Mouse (Mus musculus): Measurements from ENCODE around the gene Nos2.
A peak's percentile ranks its signal among the peaks of the same experiment; 100 is the strongest.

Nos2 gene

GRCm38 (mm10) chr11:78920411-78920939 is at the start of gene Nos2:
Gene Nos2 (plus strand): TSS chr11:78920787.
- no peak for DNase-seq (ENCODE audit: low read depth, low spot score)

GRCm38 (mm10) chr11:78870891-78871290 is 49.7 kb upstream of the Nos2 start:
- DNase-seq (ENCODE audit: low read depth, low spot score): no peak

- DNase-seq (ENCODE audit: low read depth, low spot score): no peak
Measured at GRCm38 (mm10) chr11:78872782-78873181, 47.8 kb upstream of the Nos2 start.

GRCm38 (mm10) chr11:78879727-78880126 is 40.9 kb upstream of the Nos2 start:
- no peak for DNase-seq (ENCODE audit: low read depth, low spot score)

GRCm38 (mm10) chr11:78886693-78887092 is 33.9 kb upstream of the Nos2 start:
- DNase-seq (ENCODE audit: low read depth, low spot score): no peak

GRCm38 (mm10) chr11:78887102-78887971 is 33.2 kb upstream of the Nos2 start:
- peak; percentile 73 for DNase-seq (ENCODE audit: low read depth, low spot score)

- no peak for DNase-seq (ENCODE audit: low read depth, low spot score)
Measured at GRCm38 (mm10) chr11:78889156-78889555, 31.4 kb upstream of the Nos2 start.

- no peak for DNase-seq (ENCODE audit: low read depth, low spot score)
Measured at GRCm38 (mm10) chr11:78896357-78897123, 24.0 kb upstream of the Nos2 start.

GRCm38 (mm10) chr11:78915473-78915872 is 5.1 kb upstream of the Nos2 start:
- no peak for DNase-seq (ENCODE audit: low read depth, low spot score)

- DNase-seq (ENCODE audit: low read depth, low spot score): no peak
Measured at GRCm38 (mm10) chr11:78916410-78916809, 4.2 kb upstream of the Nos2 start.

- no peak for DNase-seq (ENCODE audit: low read depth, low spot score)
Measured at GRCm38 (mm10) chr11:78919745-78920144, 842 bp upstream of the Nos2 start.

GRCm38 (mm10) chr11:78922678-78923407 is 2.3 kb downstream of the Nos2 start:
- DNase-seq (ENCODE audit: low read depth, low spot score): no peak

- DNase-seq (ENCODE audit: low read depth, low spot score): no peak
Measured at GRCm38 (mm10) chr11:78924111-78924510, 3.5 kb downstream of the Nos2 start.

- no peak for DNase-seq (ENCODE audit: low read depth, low spot score)
Measured at GRCm38 (mm10) chr11:78924916-78925315, 4.3 kb downstream of the Nos2 start.

- DNase-seq (ENCODE audit: low read depth, low spot score): peak; percentile 22
Measured at GRCm38 (mm10) chr11:78929345-78929744, 8.8 kb downstream of the Nos2 start.

GRCm38 (mm10) chr11:78934307-78934706 is 13.7 kb downstream of the Nos2 start:
- no peak for DNase-seq (ENCODE audit: low read depth, low spot score)

GRCm38 (mm10) chr11:78934727-78935126 is 14.1 kb downstream of the Nos2 start:
- DNase-seq (ENCODE audit: low read depth, low spot score): no peak

- DNase-seq (ENCODE audit: low read depth, low spot score): no peak
Measured at GRCm38 (mm10) chr11:78935178-78935577, 14.6 kb downstream of the Nos2 start.

- no peak for DNase-seq (ENCODE audit: low read depth, low spot score)
Measured at GRCm38 (mm10) chr11:78943083-78943482, 22.5 kb downstream of the Nos2 start.

GRCm38 (mm10) chr11:78950365-78950764 is 29.8 kb downstream of the Nos2 start:
- no peak for DNase-seq (ENCODE audit: low read depth, low spot score)

- DNase-seq (ENCODE audit: low read depth, low spot score): no peak
Measured at GRCm38 (mm10) chr11:78952467-78952866, 31.9 kb downstream of the Nos2 start.

GRCm38 (mm10) chr11:78956260-78956659 is 35.7 kb downstream of the Nos2 start:
- DNase-seq (ENCODE audit: low read depth, low spot score): peak; percentile 16

All from brain, embryonic 18.5 days (tissue).